Mouse (Mus musculus): ENCODE measurements around the gene Cdk6. TPM values are rescaled to one million over a fixed set of nuclear protein-coding genes. Genes with fewer than 3 reads are reported as not detected.

Cdk6 gene
- polyA plus RNA-seq, 1 experiment from 2014 or later = 51.2 TPM

DNA sequence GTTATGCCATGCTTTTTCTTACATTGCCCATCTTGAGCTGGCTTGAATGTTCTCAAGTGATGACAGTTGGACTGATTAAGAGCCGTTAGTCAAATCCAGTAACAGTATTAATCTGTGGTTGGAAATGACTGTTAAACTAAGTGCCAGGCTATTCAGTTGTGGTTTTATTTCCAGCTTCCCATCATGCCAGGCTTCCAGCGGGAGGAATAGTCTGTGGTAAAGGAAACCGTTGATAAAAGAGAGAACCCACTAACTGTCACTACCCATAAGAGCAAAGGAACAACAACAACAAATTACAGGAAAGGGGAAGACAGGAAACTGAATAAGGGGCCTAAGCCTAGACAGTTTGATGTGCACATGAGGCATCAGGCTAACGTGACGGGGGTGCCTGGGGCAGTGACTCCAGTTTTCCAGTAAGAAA lies 156.2 kb downstream of the Cdk6 start:
- no peaks in the 10 kb centered on the region for H3K36me3 ChIP-seq (ENCODE audit: control insufficient read depth, insufficient read depth, low read length)
- no peak overlapping the region for H3K4me3 ChIP-seq (ENCODE audit: low read depth, low read length)
- H3K27me3 ChIP-seq (replicated peaks; ENCODE audit: control insufficient read depth, insufficient read depth, low read length) = no peaks in the 10 kb centered on the region
- no peak overlapping the region for H3K9ac ChIP-seq (ENCODE audit: low read depth, low read length)
- no peak overlapping the region for H3K27ac ChIP-seq (ENCODE audit: low read depth, low read length)
- H3K4me2 ChIP-seq = no peak overlapping the region
- H3K4me1 ChIP-seq (replicated peaks; ENCODE audit: control insufficient read depth, insufficient read depth, low read length) = peaks cover 18% of the 10 kb centered on the region
- no peaks in the 10 kb centered on the region for H3K9me3 ChIP-seq (ENCODE audit: control insufficient read depth, low read length)
- ATAC-seq (replicated peaks; ENCODE audit: low FRiP score) = no peak
- no peak for DNase-seq (ENCODE audit: low spot score)
- WGBS = 44% methylated on average over 5 of the region's 5 CpGs

DNA sequence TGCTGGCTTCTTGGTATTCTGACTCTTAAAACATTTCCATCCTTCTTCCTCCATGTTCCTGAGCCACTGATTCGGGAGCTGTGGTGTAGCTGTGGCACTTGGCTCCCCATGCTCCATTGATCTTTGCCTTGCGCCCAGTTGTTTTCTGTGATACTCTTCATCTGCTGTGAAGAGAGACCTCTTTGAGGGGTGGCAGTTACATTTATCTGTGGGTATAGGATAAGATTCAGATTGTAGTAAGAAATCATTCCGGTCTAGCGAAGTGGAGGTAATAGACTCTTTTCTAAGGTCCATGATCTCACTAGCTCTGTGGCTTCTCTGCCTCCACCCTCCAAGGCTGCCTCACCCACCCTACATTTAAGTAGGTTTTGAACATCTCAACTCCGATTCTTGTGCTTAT lies 159.0 kb downstream of the Cdk6 start:
- DNase-seq (ENCODE audit: low spot score) = no peak
- Histone ChIP-seq H3K27me3 (replicated peaks; ENCODE audit: control insufficient read depth, insufficient read depth, low read length) (no peaks in the 10 kb centered on the region), H3K4me2 (no peak overlapping the region), H3K4me1 (replicated peaks; ENCODE audit: control insufficient read depth, insufficient read depth, low read length) (peaks cover 27% of the 10 kb centered on the region), H3K36me3 (ENCODE audit: control insufficient read depth, insufficient read depth, low read length) (no peaks in the 10 kb centered on the region), H3K4me3 (ENCODE audit: low read depth, low read length) (no peak overlapping the region), H3K9me3 (ENCODE audit: control insufficient read depth, low read length) (no peaks in the 10 kb centered on the region), H3K27ac (ENCODE audit: low read depth, low read length) (no peak overlapping the region), H3K9ac (ENCODE audit: low read depth, low read length) (no peak overlapping the region; the same call in 1 of the 2 replicates)
- 79% methylated on average over 5 of the region's 5 CpGs for WGBS
- no peak for ATAC-seq (replicated peaks; ENCODE audit: low FRiP score)

DNA sequence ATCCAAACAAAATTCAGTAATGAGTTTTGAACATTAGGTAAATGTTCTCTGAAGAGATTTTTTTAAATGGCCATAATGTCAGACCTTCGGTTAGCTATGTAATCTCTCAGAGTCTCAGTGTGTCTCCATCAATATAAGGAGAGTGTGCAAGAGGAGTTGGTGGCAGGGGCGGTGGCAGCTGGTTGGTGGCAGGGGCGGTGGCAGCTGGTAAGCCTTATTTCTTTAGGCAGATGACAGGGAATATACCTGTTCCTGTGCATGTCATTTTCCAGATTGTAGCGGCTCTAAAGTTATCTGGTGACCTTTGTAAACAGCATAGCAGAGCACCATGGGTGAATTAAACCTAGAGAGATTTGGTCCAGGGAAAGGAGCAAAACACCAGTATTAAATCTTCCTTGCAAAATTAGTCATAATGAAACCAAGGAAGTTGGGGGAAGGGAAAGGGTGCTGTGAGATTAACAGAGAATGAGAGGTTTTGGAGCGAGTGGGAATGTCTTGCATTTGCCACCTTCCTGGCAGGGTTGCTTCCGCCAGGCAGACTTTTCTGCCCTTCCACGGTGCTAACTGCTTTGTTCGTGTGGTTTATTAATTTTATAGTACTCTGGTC lies 159.8 kb downstream of the Cdk6 start:
- Histone ChIP-seq H3K27me3 (replicated peaks; ENCODE audit: control insufficient read depth, insufficient read depth, low read length) (no peaks in the 10 kb centered on the region), H3K9me3 (ENCODE audit: control insufficient read depth, low read length) (no peaks in the 10 kb centered on the region), H3K36me3 (ENCODE audit: control insufficient read depth, insufficient read depth, low read length) (no peaks in the 10 kb centered on the region), H3K9ac (ENCODE audit: low read depth, low read length) (no peak overlapping the region), H3K4me2 (peak overlapping the region; percentile 5), H3K27ac (ENCODE audit: low read depth, low read length) (peak overlapping the region; percentile 60; the same call in 1 of the 2 replicates), H3K4me1 (replicated peaks; ENCODE audit: control insufficient read depth, insufficient read depth, low read length) (peaks cover 27% of the 10 kb centered on the region), H3K4me3 (ENCODE audit: low read depth, low read length) (no peak overlapping the region)
- ATAC-seq (replicated peaks; ENCODE audit: low FRiP score) = no peak; the same call in 1 of the 2 replicates
- DNase-seq (ENCODE audit: low spot score) = no peak
- 50% methylated on average over 8 of the region's 8 CpGs for WGBS

DNA sequence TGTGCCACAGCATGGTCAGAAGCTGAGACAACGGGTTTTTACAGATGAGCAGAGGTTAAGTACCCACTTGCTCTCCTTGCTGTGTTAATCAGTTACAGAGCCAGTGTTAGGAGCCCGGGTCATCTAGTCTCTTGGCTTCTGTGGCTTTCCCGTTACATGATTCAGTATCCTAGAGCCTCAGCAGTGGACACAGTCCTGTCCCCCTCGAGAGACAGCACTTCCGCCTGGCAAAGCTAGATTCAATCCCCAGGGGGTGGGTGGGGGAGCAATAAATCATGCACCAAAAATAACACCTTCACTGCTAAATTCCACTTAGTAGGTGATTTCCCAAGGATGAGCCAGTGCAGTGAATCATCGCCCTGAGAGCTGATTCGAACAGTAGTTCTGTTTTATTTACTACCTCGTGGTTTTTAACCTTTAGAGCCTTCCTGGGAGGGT lies 160.3 kb downstream of the Cdk6 start:
- 23% methylated on average over 8 of the region's 8 CpGs for WGBS
- peak overlapping the region; percentile 5 for H3K4me2 ChIP-seq
- H3K4me1 ChIP-seq (replicated peaks; ENCODE audit: control insufficient read depth, insufficient read depth, low read length) = peaks cover 27% of the 10 kb centered on the region
- H3K9me3 ChIP-seq (ENCODE audit: control insufficient read depth, low read length) = no peaks in the 10 kb centered on the region
- DNase-seq (ENCODE audit: low spot score) (no peak), ATAC-seq (replicated peaks; ENCODE audit: low FRiP score) (no peak; the same call in 1 of the 2 replicates)
- no peak overlapping the region for H3K4me3 ChIP-seq (ENCODE audit: low read depth, low read length)
- H3K27ac ChIP-seq (ENCODE audit: low read depth, low read length) = peak overlapping the region; percentile 60; the same call in 1 of the 2 replicates
- no peaks in the 10 kb centered on the region for H3K27me3 ChIP-seq (replicated peaks; ENCODE audit: control insufficient read depth, insufficient read depth, low read length)
- no peak overlapping the region for H3K9ac ChIP-seq (ENCODE audit: low read depth, low read length)
- H3K36me3 ChIP-seq (ENCODE audit: control insufficient read depth, insufficient read depth, low read length) = no peaks in the 10 kb centered on the region

DNA sequence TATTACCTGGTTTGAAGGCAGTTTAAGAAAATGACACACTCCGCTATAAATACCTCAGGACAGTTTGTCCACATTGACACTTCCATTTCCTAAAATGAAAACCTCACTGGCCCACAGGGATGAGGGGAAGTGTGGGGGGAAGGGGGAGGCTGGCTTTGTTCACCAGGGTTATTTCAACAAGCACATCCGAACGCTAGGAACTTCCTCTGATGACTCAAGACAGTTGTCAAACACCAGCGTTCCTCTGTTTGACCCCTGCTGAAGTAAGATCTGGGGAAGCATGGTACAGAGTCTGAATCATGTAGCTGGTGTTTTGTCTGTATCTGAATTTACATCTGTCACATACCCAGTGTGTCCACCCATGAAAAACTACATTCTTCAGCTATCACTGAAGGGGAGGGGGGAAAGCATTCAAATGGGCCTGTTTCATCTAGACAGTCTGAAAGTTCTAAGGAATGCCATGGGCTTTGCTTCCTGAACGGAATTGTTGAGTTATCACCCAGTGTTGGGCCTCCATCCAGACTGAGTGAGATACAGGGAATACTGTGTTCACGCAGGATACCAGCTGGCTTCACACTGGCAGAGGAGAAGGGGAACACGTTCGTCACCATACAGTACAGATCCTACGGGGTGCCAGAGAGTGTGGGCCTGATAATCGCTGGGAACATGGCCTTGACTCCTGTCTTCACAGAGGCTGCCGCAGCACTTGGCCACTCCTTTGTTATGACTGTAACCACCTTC lies 161.5 kb downstream of the Cdk6 start:
- no peaks in the 10 kb centered on the region for H3K27me3 ChIP-seq (replicated peaks; ENCODE audit: control insufficient read depth, insufficient read depth, low read length)
- H3K4me1 ChIP-seq (replicated peaks; ENCODE audit: control insufficient read depth, insufficient read depth, low read length) = peaks cover 27% of the 10 kb centered on the region
- H3K4me2 ChIP-seq = peak overlapping the region; percentile 4; the same call in 1 of the 2 replicates
- ATAC-seq (replicated peaks; ENCODE audit: low FRiP score) (peak; percentile 42), DNase-seq (ENCODE audit: low spot score) (no peak)
- H3K9ac ChIP-seq (ENCODE audit: low read depth, low read length) = no peak overlapping the region
- 51% methylated on average over 11 of the region's 11 CpGs for WGBS
- H3K9me3 ChIP-seq (ENCODE audit: control insufficient read depth, low read length) = no peaks in the 10 kb centered on the region
- no peak overlapping the region for H3K4me3 ChIP-seq (ENCODE audit: low read depth, low read length)
- H3K27ac ChIP-seq (ENCODE audit: low read depth, low read length) = peak overlapping the region; percentile 60; the same call in 1 of the 2 replicates
- H3K36me3 ChIP-seq (ENCODE audit: control insufficient read depth, insufficient read depth, low read length) = no peaks in the 10 kb centered on the region

DNA sequence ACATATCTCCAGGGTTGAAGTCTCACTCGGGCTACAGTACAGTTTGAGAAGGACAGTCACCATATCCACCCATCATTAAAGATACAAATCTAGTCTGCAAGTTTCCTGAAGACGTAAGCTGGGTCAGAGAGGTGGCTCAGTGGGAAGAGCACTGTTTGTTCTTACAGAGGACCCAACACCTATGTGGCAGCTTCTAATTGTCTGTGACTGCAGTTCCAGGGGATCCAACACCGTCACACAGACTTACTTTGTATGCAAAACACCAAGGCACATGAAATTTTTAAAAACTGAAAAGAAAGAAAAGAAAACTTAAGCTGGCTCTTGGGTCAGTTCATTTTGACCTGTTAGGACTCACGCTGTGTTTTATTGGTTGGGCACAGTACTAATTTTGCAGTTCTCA lies 162.1 kb downstream of the Cdk6 start:
- H3K4me3 ChIP-seq (ENCODE audit: low read depth, low read length) = no peak overlapping the region
- H3K27me3 ChIP-seq (replicated peaks; ENCODE audit: control insufficient read depth, insufficient read depth, low read length) = no peaks in the 10 kb centered on the region
- H3K9ac ChIP-seq (ENCODE audit: low read depth, low read length) = no peak overlapping the region
- peaks cover 27% of the 10 kb centered on the region for H3K4me1 ChIP-seq (replicated peaks; ENCODE audit: control insufficient read depth, insufficient read depth, low read length)
- H3K4me2 ChIP-seq = no peak overlapping the region
- no peaks in the 10 kb centered on the region for H3K36me3 ChIP-seq (ENCODE audit: control insufficient read depth, insufficient read depth, low read length)
- WGBS = 70% methylated on average over 4 of the region's 4 CpGs
- no peaks in the 10 kb centered on the region for H3K9me3 ChIP-seq (ENCODE audit: control insufficient read depth, low read length)
- DNase-seq (ENCODE audit: low spot score) (no peak), ATAC-seq (replicated peaks; ENCODE audit: low FRiP score) (no peak)
- no peak overlapping the region; the same call in 1 of the 2 replicates for H3K27ac ChIP-seq (ENCODE audit: low read depth, low read length)

DNA sequence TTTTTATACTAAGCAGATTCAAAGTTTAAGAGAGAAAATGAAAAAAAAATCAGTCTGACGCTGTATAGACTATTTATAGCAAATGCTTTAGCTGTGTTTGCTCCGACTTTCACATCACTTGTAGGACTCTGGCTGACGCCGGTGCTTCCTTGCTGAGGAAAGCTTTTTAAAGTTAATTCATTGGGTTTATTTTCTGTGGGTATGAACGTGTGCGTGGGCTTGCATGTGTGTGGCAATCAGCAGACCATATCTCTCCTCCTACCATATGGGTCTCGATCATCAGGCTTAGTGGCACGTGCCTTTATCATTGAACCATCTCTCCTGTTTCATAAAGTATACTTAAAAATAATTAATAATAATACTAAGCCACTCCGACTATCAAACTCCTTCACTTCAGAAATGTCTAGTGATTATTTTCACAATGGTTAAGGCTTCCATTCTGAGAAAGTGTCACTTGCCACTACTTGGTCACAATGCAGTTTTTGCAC lies 162.6 kb downstream of the Cdk6 start:
- H3K27me3 ChIP-seq (replicated peaks; ENCODE audit: control insufficient read depth, insufficient read depth, low read length) = no peaks in the 10 kb centered on the region
- DNase-seq (ENCODE audit: low spot score) (no peak), ATAC-seq (replicated peaks; ENCODE audit: low FRiP score) (no peak)
- H3K36me3 ChIP-seq (ENCODE audit: control insufficient read depth, insufficient read depth, low read length) = no peaks in the 10 kb centered on the region
- 78% methylated on average over 9 of the region's 9 CpGs for WGBS
- H3K27ac ChIP-seq (ENCODE audit: low read depth, low read length) = no peak overlapping the region
- H3K4me2 ChIP-seq = no peak overlapping the region
- no peak overlapping the region for H3K9ac ChIP-seq (ENCODE audit: low read depth, low read length)
- no peaks in the 10 kb centered on the region for H3K9me3 ChIP-seq (ENCODE audit: control insufficient read depth, low read length)
- peaks cover 27% of the 10 kb centered on the region for H3K4me1 ChIP-seq (replicated peaks; ENCODE audit: control insufficient read depth, insufficient read depth, low read length)
- no peak overlapping the region for H3K4me3 ChIP-seq (ENCODE audit: low read depth, low read length)

DNA sequence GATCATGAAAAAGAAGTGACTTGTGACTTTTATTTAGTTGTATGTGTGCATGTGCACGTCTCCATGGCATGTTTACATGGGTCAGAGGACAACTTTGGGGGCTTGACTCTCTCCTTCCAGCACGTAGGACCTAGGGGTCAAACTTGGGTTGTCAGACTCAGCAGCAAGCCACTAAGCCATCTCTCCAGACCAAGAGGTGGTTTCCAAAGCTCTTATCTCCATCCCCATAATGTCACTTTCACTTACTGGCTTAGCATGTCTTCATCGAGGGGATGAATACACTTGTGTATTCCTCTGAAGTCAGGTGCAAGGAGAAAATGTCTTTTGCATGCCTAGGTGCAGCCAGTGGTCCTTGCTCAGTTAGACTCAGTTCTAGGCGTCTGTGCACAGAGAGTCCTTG lies 163.2 kb downstream of the Cdk6 start:
- no peak overlapping the region for H3K9ac ChIP-seq (ENCODE audit: low read depth, low read length)
- 59% methylated on average over 4 of the region's 4 CpGs for WGBS
- DNase-seq (ENCODE audit: low spot score) (no peak), ATAC-seq (replicated peaks; ENCODE audit: low FRiP score) (no peak)
- no peak overlapping the region for H3K4me3 ChIP-seq (ENCODE audit: low read depth, low read length)
- H3K27ac ChIP-seq (ENCODE audit: low read depth, low read length) = no peak overlapping the region
- H3K4me1 ChIP-seq (replicated peaks; ENCODE audit: control insufficient read depth, insufficient read depth, low read length) = peaks cover 27% of the 10 kb centered on the region
- no peaks in the 10 kb centered on the region for H3K36me3 ChIP-seq (ENCODE audit: control insufficient read depth, insufficient read depth, low read length)
- H3K4me2 ChIP-seq = no peak overlapping the region
- H3K27me3 ChIP-seq (replicated peaks; ENCODE audit: control insufficient read depth, insufficient read depth, low read length) = no peaks in the 10 kb centered on the region
- H3K9me3 ChIP-seq (ENCODE audit: control insufficient read depth, low read length) = no peaks in the 10 kb centered on the region

All from liver, embryonic 11.5 days (tissue).